Mouse (Mus musculus): ENCODE results near the gene Nudt5.
"Not testable (repeated sequence)": the region's sequence is repeated elsewhere in the genome, so short reads cannot be mapped to it uniquely, and the experiment has no call there.

The Nudt5 gene

GRCm38 (mm10) chr2:5844873-5845631 lies at the start of gene Nudt5, which contains the start of gene Cdc123:
Gene Nudt5, plus strand, starts transcription at chr2:5845019.
Gene Cdc123, minus strand, starts transcription at chr2:5845164.
- DNase-seq (ENCODE audit: low read depth in 1 of 2, low spot score in 2 of 2) = peak; percentile 58 to 74

GRCm38 (mm10) chr2:5797816-5798672 lies 46.8 kb upstream of the Nudt5 start:
- no peak for DNase-seq (ENCODE audit: low read depth in 1 of 2, low spot score in 2 of 2)

GRCm38 (mm10) chr2:5801182-5801640 lies 43.6 kb upstream of the Nudt5 start:
- no peak for DNase-seq (ENCODE audit: low read depth in 1 of 2, low spot score in 2 of 2)

- no peak for DNase-seq (ENCODE audit: low read depth in 1 of 2, low spot score in 2 of 2)
Observed at GRCm38 (mm10) chr2:5801927-5802590, 42.8 kb upstream of the Nudt5 start.

GRCm38 (mm10) chr2:5804440-5805045 lies 40.3 kb upstream of the Nudt5 start:
- DNase-seq (ENCODE audit: low read depth in 1 of 2, low spot score in 2 of 2) = peak in 1 of 2 experiments; percentile 25

- DNase-seq (ENCODE audit: low read depth in 1 of 2, low spot score in 2 of 2) = no peak
Observed at GRCm38 (mm10) chr2:5805228-5805627, 39.6 kb upstream of the Nudt5 start.

GRCm38 (mm10) chr2:5806201-5806600 lies 38.6 kb upstream of the Nudt5 start:
- DNase-seq (ENCODE audit: low read depth in 1 of 2, low spot score in 2 of 2) = not testable (repeated sequence)

- no peak for DNase-seq (ENCODE audit: low read depth in 1 of 2, low spot score in 2 of 2)
Observed at GRCm38 (mm10) chr2:5810036-5810718, 34.6 kb upstream of the Nudt5 start.

- DNase-seq (ENCODE audit: low read depth in 1 of 2, low spot score in 2 of 2) = no peak
Observed at GRCm38 (mm10) chr2:5811235-5811782, 33.5 kb upstream of the Nudt5 start.

GRCm38 (mm10) chr2:5821264-5821663 lies 23.6 kb upstream of the Nudt5 start:
- no peak for DNase-seq (ENCODE audit: low read depth in 1 of 2, low spot score in 2 of 2)

- DNase-seq (ENCODE audit: low read depth in 1 of 2, low spot score in 2 of 2) = no peak
Observed at GRCm38 (mm10) chr2:5822449-5822848, 22.4 kb upstream of the Nudt5 start.

- DNase-seq (ENCODE audit: low read depth in 1 of 2, low spot score in 2 of 2) = no peak
Observed at GRCm38 (mm10) chr2:5824213-5824612, 20.6 kb upstream of the Nudt5 start.

GRCm38 (mm10) chr2:5824685-5825084 lies 20.1 kb upstream of the Nudt5 start:
- no peak for DNase-seq (ENCODE audit: low read depth in 1 of 2, low spot score in 2 of 2)

- DNase-seq (ENCODE audit: low read depth in 1 of 2, low spot score in 2 of 2) = no peak
Observed at GRCm38 (mm10) chr2:5825265-5825913, 19.4 kb upstream of the Nudt5 start.

GRCm38 (mm10) chr2:5840815-5841214 lies 4.0 kb upstream of the Nudt5 start:
- no peak for DNase-seq (ENCODE audit: low read depth in 1 of 2, low spot score in 2 of 2)

- no peak for DNase-seq (ENCODE audit: low read depth in 1 of 2, low spot score in 2 of 2)
Observed at GRCm38 (mm10) chr2:5844181-5844872, 492 bp upstream of the Nudt5 start.

- no peak for DNase-seq (ENCODE audit: low read depth in 1 of 2, low spot score in 2 of 2)
Observed at GRCm38 (mm10) chr2:5845826-5846225, 1.0 kb downstream of the Nudt5 start.

- DNase-seq (ENCODE audit: low read depth in 1 of 2, low spot score in 2 of 2) = no peak
Observed at GRCm38 (mm10) chr2:5851116-5851515, 6.3 kb downstream of the Nudt5 start.

GRCm38 (mm10) chr2:5851866-5852265 lies 7.0 kb downstream of the Nudt5 start:
- DNase-seq (ENCODE audit: low read depth in 1 of 2, low spot score in 2 of 2) = no peak

All from monocyte, adult 2 months (primary cell).